Mouse (Mus musculus): ENCODE measurements around the gene Lrrc32.

DNA sequence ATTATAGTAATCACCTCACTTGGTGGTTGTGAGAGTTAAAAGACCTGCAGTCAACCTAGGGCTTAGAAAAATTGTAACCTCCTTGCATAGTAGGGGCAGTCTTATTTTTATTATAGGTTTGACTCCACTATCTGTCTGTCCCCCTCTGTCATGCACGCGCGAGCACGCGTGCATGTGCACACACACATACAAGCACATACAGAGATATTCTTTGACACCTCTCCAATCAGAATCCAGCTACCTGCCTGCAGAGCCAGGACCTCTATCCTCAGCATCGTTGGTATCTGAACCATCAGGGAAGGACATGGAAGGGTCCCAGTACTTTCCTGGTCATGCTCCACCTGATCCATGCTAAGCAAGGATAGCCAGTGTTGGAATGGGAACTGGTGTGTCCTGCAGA, 1.8 kb downstream of the Lrrc32 start:
- no peak for TF ChIP-seq POLR2A (IDR thresholded peaks at IDR 0.05; ENCODE audit: borderline replicate concordance, insufficient read depth, low read length)
- TF ChIP-seq CTCF (IDR thresholded peaks at IDR 0.05; ENCODE audit: borderline replicate concordance, insufficient read depth, low read depth, low read length) = no peak
